Mouse (Mus musculus): ENCODE measurements around the gene Mprip.

DNA sequence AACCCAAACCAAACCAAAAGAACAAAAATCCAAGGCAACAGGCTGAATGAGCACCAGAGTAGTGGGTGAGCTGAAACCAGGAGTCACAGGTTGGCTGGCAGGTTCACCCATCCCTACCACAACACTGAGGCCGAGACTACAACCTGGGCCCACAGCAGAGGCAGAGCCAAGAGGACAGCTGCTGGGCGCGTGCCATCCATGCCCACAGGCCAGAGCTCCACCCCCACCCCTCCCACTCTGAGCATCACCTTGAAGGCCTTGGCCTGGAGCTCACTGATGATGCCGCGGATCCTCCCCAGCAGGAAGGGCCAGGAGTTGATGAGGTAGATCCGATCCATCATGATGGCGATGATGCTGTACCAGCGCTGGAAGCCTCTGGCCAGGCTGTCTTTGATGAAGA is 140.8 kb downstream of the Mprip start:
- TF ChIP-seq CTCF (IDR thresholded peaks at IDR 0.05; ENCODE audit: extremely low read depth, insufficient read depth, low read length) (no peak), POLR2A (IDR thresholded peaks at IDR 0.05; ENCODE audit: extremely low read depth, insufficient read depth, low read length) (no peak)
